Mouse (Mus musculus) CH12.LX (cell line): ENCODE results near the gene Treml4. TPM values are rescaled to one million over a fixed set of nuclear protein-coding genes. Genes with fewer than 3 reads are reported as not detected.

Source experiments
- DNase-seq: peaks from one replicate; pipeline ENCODE4 v3.0.0-alpha.2; 2013; ENCODE audit errors: extremely low read depth
- H3K27ac ChIP-seq: 2 replicates; pipeline ENCODE4 v1.5.1; 2012; ENCODE audit warnings: low read depth, mild to moderate bottlenecking, control low read depth, moderate library complexity; ENCODE audit not compliant: insufficient read depth
- H3K27me3 ChIP-seq: replicated peaks from 2 replicates; pipeline ENCODE3; 2012; ENCODE audit warnings: inconsistent platforms
- H3K36me3 ChIP-seq, 2 experiments: replicated peaks in 1 of 2; 2 replicates each; pipeline versions ENCODE3 to v1.6.1; 2012; ENCODE audit warnings: inconsistent platforms in 1 of 2, low read length in 1 of 2, mild to moderate bottlenecking in 1 of 2, mixed read lengths in 1 of 2, moderate library complexity in 1 of 2; ENCODE audit not compliant: control insufficient read depth in 1 of 2, insufficient read depth in 1 of 2
- H3K4me1 ChIP-seq, 2 experiments: 2 replicates each; pipeline ENCODE4 v1.6.1; 2012; ENCODE audit warnings: inconsistent platforms in 1 of 2, moderate library complexity in 1 of 2; ENCODE audit not compliant: insufficient read depth in 2 of 2, control insufficient read depth in 1 of 2
- H3K4me2 ChIP-seq: 2 replicates; pipeline ENCODE4 v1.6.1; 2012; ENCODE audit warnings: low read depth, mild to moderate bottlenecking, control low read depth; ENCODE audit not compliant: poor library complexity, insufficient read depth, severe bottlenecking
- H3K4me3 ChIP-seq, 3 experiments: fragments of 150-350 bp in 1 of 3; sonication (generic) in 1 of 3; replicated peaks in 1 of 3; 2 replicates each; pipeline versions ENCODE3 to v1.5.1; 2011 to 2012; ENCODE audit warnings: low read depth in 2 of 3, low read length in 2 of 3, mild to moderate bottlenecking in 2 of 3, moderate library complexity in 2 of 3, control low read depth in 1 of 3, improper control_type of control experiment in 1 of 3, inconsistent platforms in 1 of 3, mixed read lengths in 1 of 3; ENCODE audit not compliant: poor library complexity in 1 of 3
- H3K79me2 ChIP-seq: replicated peaks from 2 replicates; pipeline ENCODE4 v1.6.1; 2012; ENCODE audit warnings: mild to moderate bottlenecking, moderate library complexity; ENCODE audit not compliant: control insufficient read depth, poor library complexity, insufficient read depth, severe bottlenecking; ENCODE audit errors: extremely low read depth
- H3K9ac ChIP-seq: 2 replicates; pipeline ENCODE4 v1.6.1; 2012; ENCODE audit warnings: low read depth, mild to moderate bottlenecking, control low read depth, moderate library complexity; ENCODE audit not compliant: insufficient read depth
- H3K9me3 ChIP-seq: replicated peaks from 2 replicates; pipeline ENCODE3; 2012; ENCODE audit warnings: low read length, inconsistent platforms, mixed read lengths
- CHD1 ChIP-seq: IDR thresholded peaks from 2 replicates; pipeline ENCODE4 v1.6.1; 2012; ENCODE audit warnings: low read depth, low read length, improper control_type of control experiment, inconsistent platforms
- ETS1 ChIP-seq: conservative IDR thresholded peaks from 2 replicates; pipeline ENCODE4 v1.6.1; 2012; ENCODE audit warnings: low read depth, mild to moderate bottlenecking, inconsistent platforms, low read length, improper control_type of control experiment, moderate library complexity
- IRF4 ChIP-seq: IDR thresholded peaks from 2 replicates; pipeline ENCODE4 v1.6.1; 2014; ENCODE audit warnings: low read depth, mild to moderate bottlenecking, inconsistent platforms, low read length, improper control_type of control experiment
- JUND ChIP-seq: conservative IDR thresholded peaks from 2 replicates; pipeline ENCODE4 v1.6.1; 2011; ENCODE audit warnings: low read depth, low read length, improper control_type of control experiment
- KAT2A ChIP-seq: IDR thresholded peaks from 2 replicates; pipeline ENCODE4 v1.6.1; 2012; ENCODE audit warnings: low read length, improper control_type of control experiment, inconsistent platforms; ENCODE audit not compliant: insufficient replicate concordance
- MAX ChIP-seq: IDR thresholded peaks from 2 replicates; pipeline ENCODE4 v1.6.1; 2011; ENCODE audit warnings: low read length, improper control_type of control experiment
- MAZ ChIP-seq: IDR thresholded peaks from 2 replicates; pipeline ENCODE4 v1.6.1; 2012; ENCODE audit warnings: low read depth, mild to moderate bottlenecking, inconsistent platforms, low read length, improper control_type of control experiment, moderate library complexity
- NRF1 ChIP-seq: IDR thresholded peaks from 2 replicates; pipeline ENCODE4 v1.6.1; 2014; ENCODE audit warnings: low read depth, mild to moderate bottlenecking, inconsistent platforms, low read length, improper control_type of control experiment, moderate library complexity
- RCOR1 ChIP-seq: conservative IDR thresholded peaks from 2 replicates; pipeline ENCODE4 v1.6.1; 2012; ENCODE audit warnings: low read depth, mild to moderate bottlenecking, inconsistent platforms, low read length, improper control_type of control experiment
- SMC3 ChIP-seq: IDR thresholded peaks from 2 replicates; pipeline ENCODE4 v1.6.1; 2011; ENCODE audit warnings: low read depth, low read length, improper control_type of control experiment
- USF1 ChIP-seq: IDR thresholded peaks from 2 replicates; pipeline ENCODE4 v1.6.1; 2014; ENCODE audit warnings: low read depth, mild to moderate bottlenecking, inconsistent platforms, low read length, improper control_type of control experiment
- USF2 ChIP-seq: conservative IDR thresholded peaks from 2 replicates; pipeline ENCODE4 v1.6.1; 2011; ENCODE audit warnings: low read depth, low read length, improper control_type of control experiment
- ZC3H11A ChIP-seq: IDR thresholded peaks from 2 replicates; pipeline ENCODE4 v1.6.1; 2012; ENCODE audit warnings: low read depth, mild to moderate bottlenecking, inconsistent platforms, low read length, improper control_type of control experiment
- ZMIZ1 ChIP-seq: IDR thresholded peaks from 2 replicates; pipeline ENCODE4 v1.6.1; 2012; ENCODE audit warnings: low read depth, mild to moderate bottlenecking, inconsistent platforms, low read length, improper control_type of control experiment
- ZNF384 ChIP-seq: IDR thresholded peaks from 2 replicates; pipeline ENCODE4 v1.6.1; 2012; ENCODE audit warnings: low read depth, low read length, improper control_type of control experiment, inconsistent platforms
- dilution Hi-C: fragments of 300-500 bp; cut with MboI; formaldehyde crosslinking; loops from 2 replicates; pipeline ENCODE4 v1.14.3; 2020; ENCODE audit warnings: low sequenced_read_pairs; ENCODE audit not compliant: extremely low pct_unique_long_range_greater_than_20kb, extremely low pct_ligation_motif_present
- in situ Hi-C: fragments of 300-500 bp; cut with MboI; formaldehyde crosslinking; loops from 3 replicates; pipeline ENCODE4 v1.14.3; 2019; ENCODE audit warnings: low sequenced_read_pairs, low pct_ligation_motif_present, low pct_unique_long_range_greater_than_20kb, mixed read lengths
- polyA plus RNA-seq: library from polyadenylated mRNA; unstranded; fragments of >175 nt; gene quantifications from 2 replicates; pipeline ENCODE4 v1.2.1, GENCODE M21; 2012; ENCODE audit warnings: low read depth; ENCODE audit not compliant: insufficient read length
- total RNA-seq, 2 experiments: library from RNA; depleted of rRNA; stranded (reverse); fragments of 300-350 nt in 1 of 2; fragments of >200 nt in 1 of 2; gene quantifications; 2 replicates each; pipeline ENCODE4 v1.2.3; 2012 to 2014

Gene Treml4
- total and polyA plus RNA-seq, 3 experiments: 0.13 to 1.1 (median 0.55) TPM

- Histone ChIP-seq H3K79me2 (no peaks in the 10 kb centered on the region), H3K4me1 (no peaks in the 10 kb centered on the region; a peak in 1 of 4 replicates), H3K4me2 (no peak overlapping the region), H3K27ac (no peak overlapping the region), H3K36me3 (no peaks in the 10 kb centered on the region), H3K9me3 (no peaks in the 10 kb centered on the region), H3K27me3 (peaks cover 10% of the 10 kb centered on the region), H3K9ac (no peak overlapping the region), H3K4me3 (no peak overlapping the region)
- dilution Hi-C loops (no loop called here), in situ Hi-C loops (no loop called here)
- no peak for DNase-seq
- TF ChIP-seq KAT2A (no peak), MAX (no peak), NRF1 (no peak), ZC3H11A (no peak)
Observed at GRCm38 (mm10) chr17:48249501-48249900, 14.6 kb upstream of the Treml4 start.

- no peak overlapping the region for H3K4me3 ChIP-seq
- no peaks in the 10 kb centered on the region for H3K9me3 ChIP-seq
- H3K36me3 ChIP-seq: no peaks in the 10 kb centered on the region
- dilution Hi-C loops: no loop called here
- H3K4me1 ChIP-seq: no peaks in the 10 kb centered on the region; a peak in 1 of 4 replicates
- H3K79me2 ChIP-seq: no peaks in the 10 kb centered on the region
- H3K4me2 ChIP-seq: no peak overlapping the region
- no peak overlapping the region for H3K9ac ChIP-seq
- no peak for DNase-seq
- in situ Hi-C loops: no loop called here
- H3K27me3 ChIP-seq: peaks cover 16% of the 10 kb centered on the region
- H3K27ac ChIP-seq: no peak overlapping the region
- TF ChIP-seq SMC3: no peak
- no peak for TF ChIP-seq RCOR1
- no peak for TF ChIP-seq CHD1
- TF ChIP-seq USF1: no peak
- TF ChIP-seq IRF4: no peak
- no peak for TF ChIP-seq NRF1
- TF ChIP-seq USF2: no peak
- TF ChIP-seq ZNF384: no peak
- TF ChIP-seq ETS1: no peak
Observed at GRCm38 (mm10) chr17:48250631-48251030, 13.5 kb upstream of the Treml4 start.

GRCm38 (mm10) chr17:48256575-48256974 is 7.5 kb upstream of the Treml4 start:
- H3K4me1 ChIP-seq: peaks cover 0 to 5% of the 10 kb centered on the region in 2 experiments; a peak in 2 of 4 replicates
- in situ Hi-C loops (no loop called here), dilution Hi-C loops (no loop called here)
- no peak for DNase-seq
- no peak overlapping the region for H3K4me3 ChIP-seq
- H3K9me3 ChIP-seq: peaks cover 12% of the 10 kb centered on the region
- H3K4me2 ChIP-seq: no peak overlapping the region
- peaks cover 16% of the 10 kb centered on the region for H3K27me3 ChIP-seq
- H3K27ac ChIP-seq: no peak overlapping the region
- no peaks in the 10 kb centered on the region for H3K36me3 ChIP-seq
- TF ChIP-seq JUND: no peak
- no peak for TF ChIP-seq ZMIZ1
- no peak for TF ChIP-seq MAX
- no peak for TF ChIP-seq MAZ
- no peak for TF ChIP-seq ETS1
- TF ChIP-seq, all 38 proteins: peak for 0
- H3K79me2 ChIP-seq: no peaks in the 10 kb centered on the region
- H3K9ac ChIP-seq: no peak overlapping the region
